ENCODE assay signal across 8 mouse cellular contexts in genomic region chr9:34489316-34489710, GRCm38 (mm10). TPM values are rescaled to one million over a fixed set of nuclear protein-coding genes. Genes with fewer than 3 reads are reported as not detected.
DNase-seq lines count a peak whose midpoint lies in the region; ATAC-seq and TF ChIP-seq lines count a peak whose summit lies in the region.

No protein-coding gene starts in this region.

- H3K9me3 ChIP-seq in embryonic facial prominence, embryonic 11.5 days (replicated peaks; ENCODE audit: control insufficient read depth, low read length), result no peaks in the 10 kb centered on the region
- H3K9me3 ChIP-seq in hindbrain, embryonic 13.5 days, result no peaks in the 10 kb centered on the region
- H3K9me3 ChIP-seq in midbrain, embryonic 14.5 days (ENCODE audit: control insufficient read depth, low read length), result no peaks in the 10 kb centered on the region

- no peak overlapping the region for H3K27ac ChIP-seq in kidney, adult 2 months (ENCODE audit: insufficient read depth, low read depth, low read length)
- H3K27ac ChIP-seq in embryonic facial prominence, embryonic 11.5 days (replicated peaks; ENCODE audit: low read depth, low read length), result no peak overlapping the region
- no peak overlapping the region for H3K27ac ChIP-seq in hindbrain, embryonic 13.5 days
- peak overlapping the region; percentile 68; the same call in 1 of the 2 replicates for H3K27ac ChIP-seq in midbrain, embryonic 14.5 days (replicated peaks; ENCODE audit: low read depth, low read length)

- no peaks in the 10 kb centered on the region for H3K4me1 ChIP-seq in kidney, adult 2 months (ENCODE audit: control insufficient read depth, insufficient read depth, low read length)
- H3K4me1 ChIP-seq in embryonic facial prominence, embryonic 11.5 days (ENCODE audit: control insufficient read depth, insufficient read depth, low read length), result no peaks in the 10 kb centered on the region
- peaks cover 64% of the 10 kb centered on the region for H3K4me1 ChIP-seq in hindbrain, embryonic 13.5 days (replicated peaks)
- peaks cover 16% of the 10 kb centered on the region; the same call in 1 of the 2 replicates for H3K4me1 ChIP-seq in midbrain, embryonic 14.5 days (ENCODE audit: control insufficient read depth, insufficient read depth, low read length)

- WGBS in kidney, adult 2 months, result 6% methylated on average over 13 of the region's 13 CpGs
- 1% methylated on average over 13 of the region's 13 CpGs for WGBS in embryonic facial prominence, embryonic 11.5 days
- WGBS in hindbrain, embryonic 13.5 days, result 2% methylated on average over 13 of the region's 13 CpGs
- WGBS in midbrain, embryonic 14.5 days, result under 1% methylated on average over 13 of the region's 13 CpGs

- no peak for DNase-seq in kidney, adult 2 months
- DNase-seq in kidney, adult 9 months, result no peak
- DNase-seq in embryonic facial prominence, embryonic 11.5 days (ENCODE audit: low spot score), result no peak
- DNase-seq in midbrain, embryonic 14.5 days, result peak; percentile 52
- DNase-seq in adrenal gland, postnatal 14 days, result no peak
- no peak for DNase-seq in thymus, postnatal 0 days (ENCODE audit: low spot score)
- no peak for DNase-seq in adipocyte (ENCODE audit: low spot score)

- 0 out of 2 replicates have a peak, but pooled peaks cover 1% of the 10 kb centered on the region for H3K27me3 ChIP-seq in kidney, adult 2 months (replicated peaks; ENCODE audit: control insufficient read depth, insufficient read depth, low read length)
- peaks cover 30% of the 10 kb centered on the region for H3K27me3 ChIP-seq in embryonic facial prominence, embryonic 11.5 days (ENCODE audit: control insufficient read depth, insufficient read depth, low read length)
- peaks cover 35% of the 10 kb centered on the region for H3K27me3 ChIP-seq in hindbrain, embryonic 13.5 days
- peaks cover 9% of the 10 kb centered on the region; the same call in 1 of the 2 replicates for H3K27me3 ChIP-seq in midbrain, embryonic 14.5 days (ENCODE audit: control insufficient read depth, insufficient read depth, low read length)

- H3K9ac ChIP-seq in embryonic facial prominence, embryonic 11.5 days (replicated peaks; ENCODE audit: low read length), result peak overlapping the region; percentile 57
- peak overlapping the region; percentile 77 for H3K9ac ChIP-seq in hindbrain, embryonic 13.5 days
- peak overlapping the region; percentile 66 for H3K9ac ChIP-seq in midbrain, embryonic 14.5 days (replicated peaks; ENCODE audit: low read length)

- peak overlapping the region; percentile 87 for H3K4me2 ChIP-seq in embryonic facial prominence, embryonic 11.5 days (ENCODE audit: low read depth, low read length)
- peak overlapping the region; percentile 71 for H3K4me2 ChIP-seq in hindbrain, embryonic 13.5 days
- peak overlapping the region; percentile 79 for H3K4me2 ChIP-seq in midbrain, embryonic 14.5 days (ENCODE audit: low read length)

- H3K4me3 ChIP-seq in kidney, adult 2 months (ENCODE audit: insufficient read depth, low read depth, low read length), result peak overlapping the region; percentile 50
- peak overlapping the region; percentile 57 for H3K4me3 ChIP-seq in embryonic facial prominence, embryonic 11.5 days (ENCODE audit: low read depth, low read length)
- H3K4me3 ChIP-seq in hindbrain, embryonic 13.5 days, result peak overlapping the region; percentile 70
- H3K4me3 ChIP-seq in midbrain, embryonic 14.5 days (replicated peaks; ENCODE audit: low read depth, low read length), result peak overlapping the region; percentile 67

- no peak for TF ChIP-seq CTCF in kidney, adult 2 months (conservative IDR thresholded peaks at IDR 0.05; ENCODE audit: insufficient read depth, insufficient read length, low read depth, low read length)

- TF ChIP-seq POLR2A in kidney, adult 2 months (IDR thresholded peaks at IDR 0.05; ENCODE audit: low read depth, low read length), result no peak

- H3K36me3 ChIP-seq in kidney, adult 2 months (ENCODE audit: control insufficient read depth, insufficient read depth, low read length), result no peaks in the 10 kb centered on the region
- H3K36me3 ChIP-seq in embryonic facial prominence, embryonic 11.5 days (replicated peaks; ENCODE audit: control insufficient read depth, insufficient read depth, low read depth, low read length), result no peaks in the 10 kb centered on the region
- H3K36me3 ChIP-seq in hindbrain, embryonic 13.5 days, result no peaks in the 10 kb centered on the region
- no peaks in the 10 kb centered on the region for H3K36me3 ChIP-seq in midbrain, embryonic 14.5 days (ENCODE audit: control insufficient read depth, insufficient read depth, low read length)

- no peak for ATAC-seq in embryonic facial prominence, embryonic 11.5 days (replicated peaks; ENCODE audit: insufficient number of reproducible peaks, low FRiP score, low TSS enrichment, low read depth)
- ATAC-seq in hindbrain, embryonic 13.5 days (ENCODE audit: low FRiP score), result no peak
- ATAC-seq in midbrain, embryonic 14.5 days (ENCODE audit: low FRiP score, low TSS enrichment), result no peak

RNA-seq across cellular contexts. Expression of gene Kirrel3, which starts 3.6 kb away (rescaled TPM):
- polyA plus RNA-seq in kidney, adult 2 months (2012; rRNA removed), result 0.47 and 0.75 TPM in 2 replicates
- polyA plus RNA-seq in embryonic facial prominence, embryonic 11.5 days (2014; fragmentation: Nextera tagmentation; extraction: Ambion mirVana), result 2.5 and 3.2 TPM in 2 replicates
- polyA plus RNA-seq in hindbrain, embryonic 13.5 days (2015; fragmentation: Nextera tagmentation; extraction: Ambion mirVana), result 26.2 and 28.7 TPM in 2 replicates
- 34.2 and 44.5 TPM in 2 replicates for polyA plus RNA-seq in midbrain, embryonic 14.5 days (2014; fragmentation: Nextera tagmentation; extraction: Ambion mirVana)
- total RNA-seq in adrenal gland, postnatal 14 days (2021), result 1.2 and 1.9 TPM in 2 replicates
- 0.94 and 1.1 TPM in 2 replicates for polyA plus RNA-seq in thymus, postnatal 0 days (2015; fragmentation: Nextera tagmentation; extraction: Ambion mirVana)
